Mouse (Mus musculus) brain, embryonic 14.5 days (tissue): ENCODE results near the gene Acbd5. TPM values are rescaled to one million over a fixed set of nuclear protein-coding genes. Genes with fewer than 3 reads are reported as not detected.
A peak's percentile ranks its signal among the peaks of the same experiment; 100 is the strongest.

Experiments
- DNase-seq: peaks from one replicate; pipeline ENCODE4 v3.0.0-alpha.2; 2011; ENCODE audit warnings: low read depth
- CTCF ChIP-seq: fragments of 200-500 bp; IDR thresholded peaks from 2 replicates; pipeline ENCODE4 v1.5.1; 2012; ENCODE audit warnings: inconsistent platforms, mild to moderate bottlenecking, moderate library complexity, borderline replicate concordance; ENCODE audit not compliant: insufficient read depth, insufficient read length; ENCODE audit errors: extremely low read depth
- POLR2A ChIP-seq: fragments of 200-500 bp; IDR thresholded peaks from 2 replicates; pipeline ENCODE4 v1.6.1; 2012; ENCODE audit warnings: mild to moderate bottlenecking, inconsistent platforms, borderline replicate concordance; ENCODE audit not compliant: poor library complexity, insufficient read depth, insufficient read length, severe bottlenecking; ENCODE audit errors: extremely low read depth
- polyA plus RNA-seq: library from polyadenylated mRNA; depleted of rRNA; stranded (reverse); fragments of >200 nt; gene quantifications from 2 replicates; pipeline ENCODE4 v1.2.3, GENCODE M21; 2012; rRNA removed

The Acbd5 gene
- polyA plus RNA-seq, 1 experiment, result 36.2 TPM

DNA sequence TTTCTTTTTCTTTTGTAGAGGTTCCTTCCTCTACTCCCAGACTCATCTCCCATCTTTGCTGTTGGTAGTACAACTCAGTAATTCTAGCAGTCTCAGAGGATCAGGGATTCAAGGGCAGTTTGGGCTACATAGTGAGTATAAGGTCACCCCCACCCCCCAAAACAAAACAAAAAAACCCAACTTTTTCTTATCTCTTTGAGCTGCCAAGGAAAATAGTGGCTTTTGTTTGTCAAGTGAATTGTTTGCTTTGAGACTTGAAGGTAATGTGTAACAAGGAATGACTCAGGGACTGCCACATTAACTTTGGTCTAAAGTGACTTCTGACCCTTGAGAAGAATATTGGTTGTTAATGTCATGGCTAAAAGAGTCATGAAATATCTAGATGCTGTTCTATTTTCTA, 7.9 kb downstream of the Acbd5 start:
- no peak for DNase-seq
- TF ChIP-seq POLR2A, result no peak
- no peak for TF ChIP-seq CTCF

DNA sequence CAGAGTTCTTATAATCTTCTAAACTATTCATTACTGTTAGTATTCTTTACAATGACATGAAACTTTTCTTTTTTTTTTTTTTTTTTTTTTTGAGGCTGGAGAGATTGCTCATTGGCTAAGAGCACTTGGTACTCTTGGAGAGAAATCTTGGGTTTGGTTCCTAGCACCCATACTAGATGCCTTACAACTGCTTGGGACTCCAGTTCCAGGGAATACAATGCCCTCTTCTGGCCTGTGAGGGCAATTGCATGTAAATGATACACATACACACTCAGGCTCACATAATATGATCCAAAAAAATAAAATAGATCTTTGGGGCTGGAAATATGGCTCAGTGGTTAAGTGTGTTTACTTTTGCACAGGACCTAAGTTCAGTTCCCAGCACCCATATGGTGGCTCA, 8.8 kb downstream of the Acbd5 start:
- TF ChIP-seq CTCF, result no peak
- TF ChIP-seq POLR2A, result no peak
- no peak for DNase-seq

DNA sequence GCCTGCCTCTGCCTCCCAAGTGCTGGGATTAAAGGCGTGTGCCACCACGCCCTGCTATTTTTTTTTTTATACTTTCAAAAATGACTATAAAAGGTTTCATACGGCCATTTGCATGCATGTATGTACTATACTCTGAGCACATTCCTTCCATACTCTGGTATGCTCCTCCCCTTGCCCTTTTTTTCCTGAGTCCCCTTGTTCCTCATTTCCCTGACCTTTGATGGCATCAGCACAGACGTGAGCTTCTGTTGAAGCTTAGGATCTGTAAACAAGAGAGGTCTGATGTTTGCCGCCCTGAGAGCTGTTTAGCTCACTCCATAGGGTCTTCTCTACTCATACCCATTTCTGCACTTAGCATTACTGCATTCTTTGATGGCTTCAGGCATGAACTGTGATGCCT, 9.7 kb downstream of the Acbd5 start:
- DNase-seq, result no peak
- TF ChIP-seq CTCF (no peak), POLR2A (no peak)

DNA sequence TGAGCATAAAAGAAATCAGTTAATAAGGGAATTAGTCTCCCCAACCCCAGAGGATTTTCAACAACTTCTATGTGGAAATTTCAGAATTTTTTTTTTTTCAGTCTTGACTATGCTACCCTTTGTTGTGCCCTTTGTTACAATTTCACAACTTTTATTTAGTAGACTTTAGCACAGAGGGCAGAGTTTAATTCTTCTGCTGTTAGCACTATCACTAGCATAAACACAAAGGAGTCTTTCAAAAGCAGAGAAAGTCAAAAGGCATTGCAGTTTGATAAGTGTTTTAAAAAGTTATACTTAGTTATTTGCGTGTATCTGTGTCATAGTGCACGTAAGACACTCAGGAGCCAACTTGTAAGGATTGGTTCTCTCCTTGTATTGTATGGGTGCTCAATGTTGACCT, 10.6 kb downstream of the Acbd5 start:
- no peak for DNase-seq
- TF ChIP-seq CTCF, result no peak
- TF ChIP-seq POLR2A, result no peak

DNA sequence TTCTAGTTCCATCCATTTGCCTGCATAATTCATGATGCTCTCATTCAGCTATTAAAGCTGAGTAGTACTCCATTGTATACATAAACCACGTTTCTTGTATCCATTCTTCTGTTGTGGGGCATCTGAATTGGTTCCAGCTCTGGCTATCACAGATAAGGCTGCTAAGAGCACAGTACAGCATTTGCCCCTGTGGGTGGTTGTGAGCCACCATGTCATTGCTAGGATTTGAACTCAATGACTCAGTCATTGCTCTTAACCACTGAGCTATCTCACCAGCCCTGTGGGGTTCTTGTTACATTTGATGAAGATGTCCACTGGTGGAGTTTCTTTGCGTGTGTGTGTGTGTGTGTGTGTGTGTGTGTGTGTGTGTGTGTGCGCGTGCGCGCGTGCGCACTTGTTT, 16.6 kb downstream of the Acbd5 start:
- no peak for DNase-seq
- no peak for TF ChIP-seq CTCF
- TF ChIP-seq POLR2A, result no peak

DNA sequence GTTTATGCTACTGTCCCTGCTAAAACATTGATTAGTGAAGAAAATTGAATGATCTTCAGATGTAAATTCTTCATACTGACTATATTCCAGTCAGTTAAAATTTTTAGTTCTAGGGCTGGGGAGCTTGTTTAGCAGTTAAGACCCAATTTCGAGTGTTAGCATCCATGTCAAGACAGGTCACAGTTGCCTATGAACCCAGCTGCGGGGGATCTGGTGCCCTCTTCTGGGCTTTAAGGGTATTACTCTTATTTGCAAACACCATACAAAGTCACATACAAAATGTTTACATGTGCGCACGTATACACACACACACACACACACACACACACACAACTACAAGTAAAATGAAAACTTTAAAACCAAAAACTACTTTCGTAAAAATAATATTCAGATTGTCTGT, 24.2 kb downstream of the Acbd5 start:
- TF ChIP-seq CTCF (peak; percentile 56; the same call in 1 of the 2 replicates), POLR2A (no peak)
- peak; percentile 47 for DNase-seq

DNA sequence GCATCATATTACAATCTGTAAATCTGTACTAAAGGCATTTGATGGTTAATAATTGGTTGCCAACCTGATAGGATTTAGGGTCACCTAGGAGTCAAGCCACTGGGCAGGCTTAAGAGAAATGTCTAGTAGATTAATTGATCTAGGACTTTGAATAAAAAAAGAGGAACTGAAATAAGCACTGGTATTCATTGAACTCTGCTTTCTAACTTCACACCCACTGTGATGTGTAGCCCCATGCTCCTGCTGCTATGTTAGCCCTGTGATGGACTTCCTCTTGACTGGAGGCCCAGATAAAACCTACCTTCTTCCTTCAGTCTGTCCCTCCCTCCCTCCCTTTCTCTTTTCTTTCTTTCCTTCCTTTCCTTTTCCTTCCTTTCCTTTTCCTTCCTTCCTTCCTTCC, 29.1 kb downstream of the Acbd5 start:
- DNase-seq, result no peak
- TF ChIP-seq CTCF (no peak), POLR2A (no peak)

DNA sequence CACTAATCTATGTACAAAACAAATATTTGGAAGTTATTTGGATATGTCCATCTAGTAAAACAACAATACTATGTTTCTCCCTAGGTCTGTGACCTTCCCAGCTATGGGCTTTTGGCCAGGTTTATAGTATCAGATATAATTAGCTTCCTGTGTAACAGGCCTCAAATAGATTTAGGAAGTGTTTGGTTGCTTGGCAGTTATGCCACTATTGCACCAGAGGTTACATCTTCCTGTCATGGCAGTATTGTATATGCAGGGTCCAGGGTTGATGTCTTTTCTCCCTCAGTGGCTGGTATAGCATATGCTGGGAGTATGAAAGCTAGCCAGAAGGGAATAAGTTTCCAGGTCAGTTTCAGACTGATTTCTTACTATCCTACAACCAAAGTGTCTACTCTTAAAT, 34.3 kb downstream of the Acbd5 start:
- no peak for DNase-seq
- TF ChIP-seq POLR2A, result no peak

DNA sequence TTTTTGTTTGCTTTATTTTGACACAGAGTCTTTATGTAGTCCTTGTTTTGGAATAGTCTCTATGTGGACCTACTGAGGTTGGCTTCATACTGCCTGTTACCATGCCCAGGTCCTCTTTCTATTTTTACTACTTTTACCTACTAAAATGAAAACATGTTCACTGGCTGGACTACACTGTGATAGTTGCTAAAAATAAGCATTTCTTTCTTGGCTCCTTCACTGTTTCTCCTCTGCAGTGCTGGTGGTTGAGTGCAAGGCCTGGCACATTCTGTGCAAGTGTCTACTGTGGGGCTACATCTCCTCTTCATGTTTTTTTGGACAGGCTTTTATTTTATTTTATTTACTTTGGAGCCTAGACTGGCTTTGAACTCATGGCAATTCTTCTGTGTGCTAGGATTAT, 51.6 kb downstream of the Acbd5 start:
- TF ChIP-seq POLR2A, result no peak
- TF ChIP-seq CTCF, result no peak
- DNase-seq, result no peak

DNA sequence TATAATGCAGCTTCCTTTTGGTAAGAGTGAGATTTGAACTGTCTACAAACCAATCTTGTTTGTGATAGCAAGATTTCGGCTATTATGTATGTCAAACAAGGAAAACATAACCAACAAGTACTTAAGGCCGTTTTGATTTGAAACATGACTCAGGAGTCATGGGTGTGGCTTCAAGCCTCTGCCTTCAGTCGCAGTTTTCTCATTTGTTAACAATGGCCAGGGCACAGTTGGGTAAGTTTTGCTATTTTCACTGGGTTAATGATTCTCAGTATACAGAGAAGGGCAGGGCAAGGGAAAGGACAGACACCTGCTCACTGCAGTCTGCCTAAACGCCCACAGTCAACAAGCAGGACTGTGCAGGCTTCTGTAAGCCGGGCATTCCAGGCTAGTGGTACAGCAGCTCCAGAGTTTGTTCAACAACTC, 87.2 kb downstream of the Acbd5 start:
- DNase-seq, result no peak

DNA sequence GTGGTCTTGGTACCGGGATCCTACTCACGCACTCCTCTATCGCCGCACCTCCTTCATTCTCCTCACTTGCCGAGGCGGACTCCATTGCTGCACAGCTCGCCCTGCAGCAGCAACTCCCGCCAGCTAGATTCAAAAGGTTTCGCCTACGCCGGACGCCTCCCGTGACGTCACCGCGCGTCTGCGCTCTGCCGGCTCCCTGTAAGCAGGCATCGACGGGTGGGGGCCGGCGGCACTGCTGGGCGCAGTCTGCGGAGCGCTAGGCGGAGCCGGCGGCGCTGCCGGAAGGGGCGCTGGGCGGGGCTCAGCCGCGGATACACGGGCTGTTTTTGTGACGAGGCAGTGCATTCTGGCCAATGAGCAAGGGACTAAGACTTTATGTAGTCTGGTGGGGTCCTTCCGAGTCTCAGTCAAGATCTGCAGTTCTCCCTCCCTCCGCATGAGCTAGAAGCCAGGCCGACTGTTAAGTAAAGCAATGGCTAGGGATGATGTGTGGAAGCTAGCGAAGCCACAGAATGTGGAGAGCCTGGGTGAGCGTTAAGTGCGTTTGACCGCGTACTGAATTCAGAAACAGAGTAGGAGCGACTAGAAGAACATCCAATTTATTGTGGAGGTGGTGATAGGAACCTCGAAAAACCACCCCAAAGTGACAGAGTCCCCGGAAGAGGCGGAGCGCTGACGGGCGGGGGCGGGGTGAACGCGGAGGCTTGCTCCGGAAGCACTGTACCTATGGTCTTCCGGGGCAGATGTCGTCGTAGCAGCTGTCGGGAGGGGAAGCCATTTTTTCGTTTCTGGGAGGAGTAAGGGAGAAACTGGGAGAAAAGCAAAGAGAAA, 88.0 kb downstream of the Acbd5 start, which contains the start of the genes Mastl and Yme1l1:
Gene Mastl, minus strand, starts transcription at position 248 of the 831 bp plus-strand sequence.
Gene Yme1l1, plus strand, starts transcription at position 593 of the 831 bp plus-strand sequence.
- DNase-seq, result peak; percentile 100
- TF ChIP-seq POLR2A (peak; percentile 53; the same call in 1 of the 2 replicates), CTCF (0 out of 2 replicates have a peak, but pooled peaks have one; percentile 39)

More for the DNA sequence above, 87.2 kb downstream of the Acbd5 start:
- TF ChIP-seq CTCF (no peak), POLR2A (no peak)

DNA sequence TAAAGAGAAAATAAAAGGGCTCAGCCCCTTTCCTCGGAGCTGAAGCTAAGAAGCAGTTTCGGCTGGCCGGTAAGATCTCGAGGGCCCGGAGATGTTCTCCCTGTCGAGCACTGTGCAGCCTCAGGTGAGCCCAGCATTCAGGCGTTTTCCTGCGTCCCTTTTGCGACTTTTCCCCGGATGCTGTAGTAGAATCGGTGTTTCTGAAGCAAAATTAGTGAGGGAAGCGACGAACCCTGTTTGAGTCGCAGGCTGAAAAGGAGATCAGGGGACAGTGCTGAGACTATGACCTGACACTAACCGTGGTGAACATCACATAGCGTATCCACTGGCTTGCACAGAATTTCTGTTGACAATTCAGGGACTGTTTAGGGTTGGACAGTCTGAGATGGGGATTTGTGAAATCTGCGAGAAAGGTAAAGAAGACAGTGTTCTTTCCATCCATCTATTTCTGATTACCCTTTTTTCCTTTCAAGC, 88.7 kb downstream of the Acbd5 start:
- no peak for DNase-seq
- TF ChIP-seq CTCF (no peak), POLR2A (no peak)

Other genes starting within 250 kb of the Acbd5 start
- gene Pdss1, start 172.6 kb upstream of the Acbd5 start, polyA plus RNA-seq, result 27.7 and 28.7 TPM in 2 replicates
- 86.0 and 108 TPM in 2 replicates for gene Abi1, start 27.9 kb upstream of the Acbd5 start, polyA plus RNA-seq
- gene Mastl, start 87.9 kb downstream of the Acbd5 start, polyA plus RNA-seq, result 2.3 and 2.6 TPM in 2 replicates
- gene Yme1l1, start 88.2 kb downstream of the Acbd5 start, polyA plus RNA-seq, result 35.7 and 39.7 TPM in 2 replicates
- gene 4931423N10Rik, start 139.3 kb downstream of the Acbd5 start, polyA plus RNA-seq, result 0.04 and 0.11 TPM in 2 replicates